Mouse (Mus musculus) lung, embryonic 14.5 days (tissue): ENCODE results near the gene Gm128. TPM values are rescaled to one million over a fixed set of nuclear protein-coding genes. Genes with fewer than 3 reads are reported as not detected.

Experiments
- ATAC-seq: fragments of 200-750 bp; cut with Nextera tagmentation; 2 replicates; pipeline ENCODE4 v1.8.0; 2017; ENCODE audit warnings: mild to moderate bottlenecking, moderate TSS enrichment, moderate library complexity; ENCODE audit not compliant: insufficient read depth
- DNase-seq: peaks from one replicate; pipeline ENCODE4 v3.0.0-alpha.2; 2015
- H3K27ac ChIP-seq: fragments of 300-500 bp; sonication (generic); 2 replicates; pipeline ENCODE4 v1.5.1; 2014; ENCODE audit warnings: low read depth, mild to moderate bottlenecking, moderate library complexity
- H3K27me3 ChIP-seq: fragments of 300-500 bp; sonication (generic); 2 replicates; pipeline ENCODE4 v1.6.1; 2014; ENCODE audit warnings: low read length, control low read depth; ENCODE audit not compliant: insufficient read depth
- H3K36me3 ChIP-seq: fragments of 300-500 bp; sonication (generic); 2 replicates; pipeline ENCODE4 v1.6.1; 2014; ENCODE audit warnings: control low read depth; ENCODE audit not compliant: insufficient read depth
- H3K4me1 ChIP-seq: fragments of 300-500 bp; sonication (generic); 2 replicates; pipeline ENCODE4 v1.6.1; 2014; ENCODE audit warnings: antibody characterized with exemption, control low read depth; ENCODE audit not compliant: insufficient read depth
- H3K4me2 ChIP-seq: fragments of 300-500 bp; sonication (generic); 2 replicates; pipeline ENCODE4 v1.6.1; 2014; ENCODE audit warnings: mild to moderate bottlenecking
- H3K4me3 ChIP-seq: fragments of 300-500 bp; sonication (generic); 2 replicates; pipeline ENCODE4 v1.5.1; 2014; ENCODE audit warnings: low read depth, low read length
- H3K9ac ChIP-seq: fragments of 300-500 bp; sonication (generic); 2 replicates; pipeline ENCODE4 v1.6.1; 2014
- H3K9me3 ChIP-seq: fragments of 300-500 bp; sonication (generic); 2 replicates; pipeline ENCODE4 v1.6.1; 2016; ENCODE audit warnings: low read depth, low read length, control low read depth
- CTCF ChIP-seq: IDR thresholded peaks from 2 replicates; pipeline ENCODE4 v1.5.1; 2016; ENCODE audit warnings: antibody characterized with exemption, low read depth
- WGBS: fragments of 180-500 bp; shearing (Covaris S2); extraction: QIAGEN DNeasy Blood & Tissue Kit; methylation state at CpG from one replicate; pipeline ENCODE4 v1.1.7; 2014; 5-methylcytosine and 5-hydroxymethylcytosine counted together
- polyA plus RNA-seq: library from polyadenylated mRNA; unstranded; fragments of >200 nt; fragmentation: Nextera tagmentation; extraction: Ambion mirVana; gene quantifications from 2 replicates; pipeline ENCODE4 v1.2.1, GENCODE M21; 2014

The Gm128 gene
- polyA plus RNA-seq, 1 experiment from 2014 or later, result 0.67 TPM

GRCm38 (mm10) chr3:95281216-95282126 lies 40.1 kb upstream of the Gm128 start, which contains the start of the genes Mindy1 and Prune1:
Gene Mindy1, plus strand, starts transcription at chr3:95281345.
Gene Prune1, minus strand, starts transcription at chr3:95282076.
- TF ChIP-seq CTCF, result peak; percentile 57
- no peaks in the 10 kb centered on the region for H3K9me3 ChIP-seq
- H3K27me3 ChIP-seq, result no peaks in the 10 kb centered on the region
- H3K4me1 ChIP-seq, result peaks cover 5% of the 10 kb centered on the region; the same call in 1 of the 2 replicates
- peak within 1 kb of the TSS; percentile 83 for H3K9ac ChIP-seq
- under 1% methylated on average over 51 of the region's 53 CpGs for WGBS
- H3K4me2 ChIP-seq, result peak within 1 kb of the TSS; percentile 75
- DNase-seq, result peak; percentile 99
- H3K36me3 ChIP-seq, result 0 out of 2 replicates have a peak, but pooled peaks cover 6% of the 10 kb centered on the region
- peak within 1 kb of the TSS; percentile 59 for H3K4me3 ChIP-seq
- ATAC-seq, result peak; percentile 89
- H3K27ac ChIP-seq, result peak within 1 kb of the TSS; percentile 98

GRCm38 (mm10) chr3:95280747-95281146 lies 39.3 kb upstream of the Gm128 start:
- Histone ChIP-seq H3K27ac (peak overlapping the region; percentile 98), H3K4me3 (peak overlapping the region; percentile 59), H3K9me3 (no peaks in the 10 kb centered on the region), H3K9ac (peak overlapping the region; percentile 69), H3K36me3 (0 out of 2 replicates have a peak, but pooled peaks cover 6% of the 10 kb centered on the region), H3K4me1 (peaks cover 5% of the 10 kb centered on the region; the same call in 1 of the 2 replicates), H3K27me3 (no peaks in the 10 kb centered on the region), H3K4me2 (peak overlapping the region; percentile 75)
- 9% methylated on average over 8 of the region's 8 CpGs for WGBS
- TF ChIP-seq CTCF, result no peak
- DNase-seq (peak; percentile 70), ATAC-seq (no peak)

- DNase-seq (no peak), ATAC-seq (no peak)
- no peak for TF ChIP-seq CTCF
- H3K9ac ChIP-seq, result no peak overlapping the region
- H3K36me3 ChIP-seq, result 0 out of 2 replicates have a peak, but pooled peaks cover 6% of the 10 kb centered on the region
- no peaks in the 10 kb centered on the region for H3K9me3 ChIP-seq
- H3K27ac ChIP-seq, result no peak overlapping the region
- no peak overlapping the region for H3K4me2 ChIP-seq
- WGBS, result 89% methylated on average over 1 of the region's 1 CpGs
- no peak overlapping the region for H3K4me3 ChIP-seq
- H3K27me3 ChIP-seq, result no peaks in the 10 kb centered on the region
- 0 out of 2 replicates have a peak, but pooled peaks cover 3% of the 10 kb centered on the region for H3K4me1 ChIP-seq
Measured at GRCm38 (mm10) chr3:95277149-95277551, 35.8 kb upstream of the Gm128 start.

GRCm38 (mm10) chr3:95276428-95276934 lies 35.1 kb upstream of the Gm128 start:
- ATAC-seq, result no peak
- Histone ChIP-seq H3K4me3 (no peak overlapping the region), H3K4me2 (no peak overlapping the region), H3K4me1 (0 out of 2 replicates have a peak, but pooled peaks cover 3% of the 10 kb centered on the region), H3K36me3 (0 out of 2 replicates have a peak, but pooled peaks cover 6% of the 10 kb centered on the region), H3K9me3 (no peaks in the 10 kb centered on the region), H3K27me3 (no peaks in the 10 kb centered on the region), H3K9ac (no peak overlapping the region), H3K27ac (no peak overlapping the region)
- no peak for TF ChIP-seq CTCF
- no peak for DNase-seq
- 71% methylated on average over 5 of the region's 5 CpGs for WGBS

DNA sequence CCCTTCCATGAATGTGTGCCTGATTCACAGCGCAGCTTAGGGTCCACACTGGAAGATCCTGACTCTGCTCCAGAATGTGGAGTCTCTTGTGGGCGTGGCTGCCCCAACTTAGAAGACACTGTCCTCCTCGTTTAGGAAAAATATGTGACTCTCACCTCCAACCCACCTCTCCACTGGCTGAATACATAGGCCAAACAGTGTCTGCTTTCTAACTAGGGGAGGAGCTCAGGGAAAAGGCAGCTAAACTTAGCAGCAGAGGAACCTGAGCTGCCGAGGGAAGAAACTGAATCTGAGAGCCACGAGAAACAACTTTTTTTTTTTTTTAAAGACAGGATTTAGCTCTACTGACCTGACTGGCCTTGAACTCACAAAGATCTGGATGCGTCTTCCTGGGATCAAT lies 33.8 kb upstream of the Gm128 start:
- H3K36me3 ChIP-seq, result 0 out of 2 replicates have a peak, but pooled peaks cover 6% of the 10 kb centered on the region
- no peak overlapping the region for H3K27ac ChIP-seq
- no peaks in the 10 kb centered on the region for H3K9me3 ChIP-seq
- H3K4me1 ChIP-seq, result no peaks in the 10 kb centered on the region
- H3K4me3 ChIP-seq, result no peak overlapping the region
- DNase-seq (no peak), ATAC-seq (no peak)
- H3K9ac ChIP-seq, result no peak overlapping the region
- no peak overlapping the region for H3K4me2 ChIP-seq
- WGBS, result 66% methylated on average over 6 of the region's 6 CpGs
- no peaks in the 10 kb centered on the region for H3K27me3 ChIP-seq
- TF ChIP-seq CTCF, result no peak

GRCm38 (mm10) chr3:95274453-95274852 lies 33.1 kb upstream of the Gm128 start:
- no peak overlapping the region for H3K9ac ChIP-seq
- ATAC-seq (no peak), DNase-seq (no peak)
- no peaks in the 10 kb centered on the region for H3K9me3 ChIP-seq
- H3K36me3 ChIP-seq, result peaks cover 6% of the 10 kb centered on the region; the same call in 1 of the 2 replicates
- no peak overlapping the region for H3K4me2 ChIP-seq
- no peak overlapping the region for H3K27ac ChIP-seq
- no peak overlapping the region for H3K4me3 ChIP-seq
- TF ChIP-seq CTCF, result no peak
- H3K4me1 ChIP-seq, result no peaks in the 10 kb centered on the region
- no peaks in the 10 kb centered on the region for H3K27me3 ChIP-seq
- WGBS, result 96% methylated on average over 4 of the region's 4 CpGs

DNA sequence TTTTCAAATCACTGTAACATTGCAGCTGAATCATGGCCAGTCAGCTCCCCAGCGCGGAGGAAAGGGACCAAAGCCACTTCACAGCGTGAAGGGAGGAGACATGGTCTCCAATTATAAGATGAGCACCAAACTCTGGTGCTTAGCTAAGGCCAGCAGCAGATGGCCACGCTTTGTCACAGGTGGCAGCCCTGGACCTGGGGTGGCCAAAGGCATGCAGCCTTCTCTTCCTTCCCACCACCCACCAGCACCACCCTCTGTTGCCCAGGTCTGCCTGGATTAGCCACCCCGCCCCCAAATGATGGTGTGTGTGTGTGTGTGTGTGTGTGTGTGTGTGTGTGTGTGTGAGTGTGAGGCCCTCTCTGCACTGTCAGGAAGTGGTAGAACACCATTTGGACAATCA lies 32.1 kb upstream of the Gm128 start:
- no peak overlapping the region for H3K4me3 ChIP-seq
- WGBS, result 89% methylated on average over 5 of the region's 5 CpGs

More for the DNA sequence above, 32.1 kb upstream of the Gm128 start:
- DNase-seq, result no peak
- H3K27ac ChIP-seq, result no peak overlapping the region
- H3K27me3 ChIP-seq, result no peaks in the 10 kb centered on the region
- no peak overlapping the region for H3K9ac ChIP-seq
- peaks cover 14% of the 10 kb centered on the region for H3K36me3 ChIP-seq
- H3K4me1 ChIP-seq, result no peaks in the 10 kb centered on the region
- TF ChIP-seq CTCF, result no peak
- no peaks in the 10 kb centered on the region for H3K9me3 ChIP-seq
- 0 out of 2 replicates have a peak, but pooled peaks have one; percentile 10 for ATAC-seq
- H3K4me2 ChIP-seq, result no peak overlapping the region
